In the genomic region with DNA sequence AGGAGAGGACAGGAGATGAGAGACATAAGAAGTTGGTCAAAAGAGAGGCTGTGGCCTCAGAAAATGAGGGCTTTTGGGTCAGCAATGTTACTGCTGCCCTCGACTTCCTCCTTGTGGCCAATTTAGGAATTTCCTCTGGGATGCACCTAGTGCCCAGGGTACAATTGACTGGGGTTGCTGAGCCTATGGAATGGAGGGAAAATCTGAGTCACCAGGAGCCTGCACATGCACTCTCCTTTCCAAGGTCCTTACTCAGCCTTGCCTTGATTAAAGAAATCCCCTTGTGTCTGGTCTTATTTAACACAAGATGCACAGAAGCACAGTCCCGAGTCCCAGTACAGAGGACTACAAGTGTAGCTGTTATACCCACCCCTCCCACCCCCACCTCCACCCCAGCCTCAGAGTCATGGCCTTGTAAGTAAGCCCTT, we compare ENCODE assay signal across 8 mouse cellular contexts.
DNase-seq lines count a peak whose midpoint lies in the region; ATAC-seq lines count a peak whose summit lies in the region.

No protein-coding gene starts in this region.

- no peaks in the 10 kb centered on the region for H3K36me3 ChIP-seq in forebrain, embryonic 13.5 days (ENCODE audit: poor library complexity, severe bottlenecking)
- H3K36me3 ChIP-seq in liver, embryonic 11.5 days (ENCODE audit: control insufficient read depth, insufficient read depth, low read length), result no peaks in the 10 kb centered on the region; the same call in 1 of the 2 replicates
- no peaks in the 10 kb centered on the region for H3K36me3 ChIP-seq in neural tube, embryonic 15.5 days

- H3K9me3 ChIP-seq in forebrain, embryonic 13.5 days (replicated peaks), result no peaks in the 10 kb centered on the region
- H3K9me3 ChIP-seq in liver, embryonic 11.5 days (ENCODE audit: control insufficient read depth, low read length), result no peaks in the 10 kb centered on the region
- no peaks in the 10 kb centered on the region for H3K9me3 ChIP-seq in neural tube, embryonic 15.5 days (replicated peaks)

- no peaks in the 10 kb centered on the region for H3K27me3 ChIP-seq in forebrain, embryonic 13.5 days
- H3K27me3 ChIP-seq in liver, embryonic 11.5 days (replicated peaks; ENCODE audit: control insufficient read depth, insufficient read depth, low read length), result no peaks in the 10 kb centered on the region
- no peaks in the 10 kb centered on the region for H3K27me3 ChIP-seq in neural tube, embryonic 15.5 days (replicated peaks)

- WGBS in forebrain, embryonic 13.5 days, result 42% methylated on average over 2 of the region's 2 CpGs
- WGBS in liver, embryonic 11.5 days, result 51% methylated on average over 2 of the region's 2 CpGs
- WGBS in neural tube, embryonic 15.5 days, result 55% methylated on average over 2 of the region's 2 CpGs

- no peak overlapping the region for H3K4me2 ChIP-seq in forebrain, embryonic 13.5 days
- no peak overlapping the region for H3K4me2 ChIP-seq in liver, embryonic 11.5 days
- H3K4me2 ChIP-seq in neural tube, embryonic 15.5 days, result no peak overlapping the region

- H3K27ac ChIP-seq in forebrain, embryonic 13.5 days, result no peak overlapping the region
- no peak overlapping the region for H3K27ac ChIP-seq in liver, embryonic 11.5 days (ENCODE audit: low read depth, low read length)
- no peak overlapping the region for H3K27ac ChIP-seq in neural tube, embryonic 15.5 days (replicated peaks)

- no peak overlapping the region for H3K9ac ChIP-seq in forebrain, embryonic 13.5 days
- H3K9ac ChIP-seq in liver, embryonic 11.5 days (ENCODE audit: low read depth, low read length), result no peak overlapping the region
- no peak overlapping the region for H3K9ac ChIP-seq in neural tube, embryonic 15.5 days (replicated peaks)

- H3K4me1 ChIP-seq in forebrain, embryonic 13.5 days, result no peaks in the 10 kb centered on the region; the same call in 1 of the 2 replicates
- no peaks in the 10 kb centered on the region for H3K4me1 ChIP-seq in liver, embryonic 11.5 days (replicated peaks; ENCODE audit: control insufficient read depth, insufficient read depth, low read length)
- no peaks in the 10 kb centered on the region for H3K4me1 ChIP-seq in neural tube, embryonic 15.5 days

- no peak overlapping the region for H3K4me3 ChIP-seq in forebrain, embryonic 13.5 days
- no peak overlapping the region for H3K4me3 ChIP-seq in liver, embryonic 11.5 days (ENCODE audit: low read depth, low read length)
- H3K4me3 ChIP-seq in neural tube, embryonic 15.5 days (replicated peaks), result no peak overlapping the region

- peak; percentile 72 for ATAC-seq in forebrain, embryonic 13.5 days
- ATAC-seq in liver, embryonic 11.5 days (replicated peaks; ENCODE audit: low FRiP score), result 0 out of 2 replicates have a peak, but pooled peaks have one; percentile 23
- peak; percentile 55 for ATAC-seq in neural tube, embryonic 15.5 days (ENCODE audit: low FRiP score)

- DNase-seq in left cerebral cortex, adult 18-20 months (ENCODE audit: low spot score in 2 of 2), result peak; percentile 12 to 34
- no peak for DNase-seq in left cerebral cortex, adult 8-10 months (ENCODE audit: low spot score in 2 of 2)
- DNase-seq in adrenal gland, postnatal 14 days, result peak; percentile 88
- DNase-seq in induced T-regulatory cell, adult 2 months (ENCODE audit: low read depth), result peak; percentile 1
- DNase-seq in liver, embryonic 11.5 days (ENCODE audit: low spot score), result no peak
- DNase-seq in T-cell, adult 2 months (ENCODE audit: low spot score), result no peak

Comparison
In these comparisons a context has a peak if more than half of its experiments do, and no peak if none do; other contexts are left out.
1. DNase-seq: peak in left cerebral cortex, adult 18-20 months (2 of 2), adrenal gland, postnatal 14 days (single experiment) and induced T-regulatory cell, adult 2 months (single experiment); none in left cerebral cortex, adult 8-10 months (0 of 2), liver, embryonic 11.5 days (single experiment) and T-cell, adult 2 months (single experiment).
2. Peak in every context shown above with its lines, with median percentiles within 50 percentile points of each other: ATAC-seq.